Mouse (Mus musculus) brain, embryonic 14.5 days (tissue): Measurements from ENCODE around the gene Mapk11. TPM values are rescaled to one million over a fixed set of nuclear protein-coding genes. Genes with fewer than 3 reads are reported as not detected.

ENCODE experiments used
- DNase-seq: peaks from one replicate; pipeline ENCODE4 v3.0.0-alpha.2; 2011; ENCODE audit warnings: low read depth
- CTCF ChIP-seq: fragments of 200-500 bp; IDR thresholded peaks from 2 replicates; pipeline ENCODE4 v1.5.1; 2012; ENCODE audit warnings: inconsistent platforms, mild to moderate bottlenecking, moderate library complexity, borderline replicate concordance; ENCODE audit not compliant: insufficient read depth, insufficient read length; ENCODE audit errors: extremely low read depth
- POLR2A ChIP-seq: fragments of 200-500 bp; IDR thresholded peaks from 2 replicates; pipeline ENCODE4 v1.6.1; 2012; ENCODE audit warnings: mild to moderate bottlenecking, inconsistent platforms, borderline replicate concordance; ENCODE audit not compliant: poor library complexity, insufficient read depth, insufficient read length, severe bottlenecking; ENCODE audit errors: extremely low read depth
- polyA plus RNA-seq: library from polyadenylated mRNA; depleted of rRNA; stranded (reverse); fragments of >200 nt; gene quantifications from 2 replicates; pipeline ENCODE4 v1.2.3, GENCODE M21; 2012; rRNA removed

The Mapk11 gene
- polyA plus RNA-seq, 1 experiment: 61.9 TPM

DNA sequence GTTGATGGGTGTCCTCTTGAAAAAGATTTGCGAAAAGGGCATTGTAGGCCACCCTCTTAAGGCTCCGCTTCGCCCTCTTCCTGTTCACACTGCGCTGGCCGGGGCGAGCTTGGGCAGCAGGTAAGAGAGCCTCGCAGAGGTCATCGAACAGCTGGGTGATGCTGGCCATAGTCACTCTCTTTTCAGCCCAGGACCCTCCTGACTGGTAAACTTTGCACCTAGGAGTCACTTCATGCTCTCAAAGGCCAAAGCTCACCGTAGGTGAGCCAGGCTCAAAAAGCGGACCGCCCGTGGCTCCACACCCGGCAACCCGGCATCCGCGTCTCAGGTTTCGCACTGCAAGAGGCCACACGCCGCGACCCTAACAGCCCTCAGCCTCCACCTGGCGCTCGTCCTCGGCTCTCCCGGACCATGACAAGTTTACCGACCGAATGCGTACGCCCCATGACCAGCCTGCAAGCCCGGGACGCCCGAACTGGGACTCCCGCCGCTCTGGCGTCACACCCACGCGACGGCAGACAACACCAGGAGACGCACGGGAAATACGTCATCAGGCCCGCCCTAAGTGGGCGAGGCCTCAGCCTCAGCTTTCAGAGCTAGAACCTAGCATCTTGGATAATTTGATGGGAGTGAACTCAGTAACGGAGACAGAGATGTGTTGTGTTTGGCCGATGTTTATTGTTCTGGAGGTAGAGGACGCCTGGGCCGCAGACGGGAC is 26.6 kb downstream of the Mapk11 start, which contains the start of gene Tubgcp6:
Gene Tubgcp6 (minus strand): TSS at position 464 of the 718 bp plus-strand sequence.
- DNase-seq: peak; percentile 98
- peak; percentile 55; the same call in 1 of the 2 replicates for TF ChIP-seq POLR2A
- TF ChIP-seq CTCF: no peak

GRCm38 (mm10) chr15:89118007-89118406 is 31.4 kb downstream of the Mapk11 start:
- TF ChIP-seq POLR2A: no peak
- peak; percentile 30; the same call in 1 of the 2 replicates for TF ChIP-seq CTCF
- DNase-seq: peak; percentile 31

DNA sequence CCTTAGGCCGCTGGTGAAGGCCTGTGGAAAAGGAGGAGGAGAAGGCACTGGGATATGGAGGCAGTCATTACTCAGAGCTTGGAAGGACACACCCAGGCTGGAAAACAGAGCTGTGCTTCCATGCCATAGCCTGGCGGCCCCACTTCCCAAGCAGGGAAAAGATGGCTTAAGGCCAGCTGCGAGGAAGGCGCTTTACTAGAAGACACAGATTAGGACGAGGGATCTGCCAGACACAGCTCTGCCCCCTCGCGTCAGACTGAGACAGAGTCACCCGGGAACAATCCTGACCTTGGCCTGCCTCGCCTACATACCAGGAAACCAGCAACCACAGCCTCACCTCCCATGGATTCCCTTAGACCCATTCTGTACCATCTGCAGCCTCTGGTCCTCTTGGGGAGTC is 39.3 kb downstream of the Mapk11 start:
- no peak for DNase-seq
- TF ChIP-seq CTCF: no peak
- TF ChIP-seq POLR2A: no peak

- no peak for DNase-seq
Measured at GRCm38 (mm10) chr15:89106976-89107375, 42.5 kb downstream of the Mapk11 start.

DNA sequence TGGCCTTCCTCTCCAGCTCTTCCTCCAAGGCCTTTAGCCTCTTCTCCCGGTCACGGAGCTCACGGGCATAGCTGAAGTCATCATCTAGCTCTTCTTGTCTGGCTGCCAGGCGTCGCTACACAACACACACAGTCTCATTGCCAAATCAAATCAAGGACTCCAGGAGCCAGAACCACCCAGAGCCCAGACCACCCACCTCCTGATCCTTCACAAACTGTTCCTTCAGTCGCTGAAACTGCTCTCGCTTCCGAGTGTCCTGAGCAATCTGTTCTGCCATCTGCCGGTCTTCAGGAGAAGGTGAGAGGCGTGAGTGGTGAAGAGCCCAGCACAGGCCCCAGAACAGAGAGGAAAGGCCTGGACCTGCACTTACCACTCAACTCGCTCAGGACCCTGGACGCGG is 43.4 kb downstream of the Mapk11 start:
- DNase-seq: no peak
- TF ChIP-seq CTCF (no peak), POLR2A (no peak)

More at GRCm38 (mm10) chr15:89106976-89107375, 42.5 kb downstream of the Mapk11 start:
- TF ChIP-seq POLR2A: no peak
- TF ChIP-seq CTCF: no peak

GRCm38 (mm10) chr15:89104425-89104824 is 45.0 kb downstream of the Mapk11 start:
- TF ChIP-seq POLR2A: no peak
- no peak for TF ChIP-seq CTCF
- DNase-seq: no peak

GRCm38 (mm10) chr15:89103921-89104320 is 45.5 kb downstream of the Mapk11 start:
- no peak for DNase-seq
- no peak for TF ChIP-seq POLR2A
- no peak for TF ChIP-seq CTCF

GRCm38 (mm10) chr15:89102646-89103045 is 46.8 kb downstream of the Mapk11 start:
- DNase-seq: no peak
- TF ChIP-seq CTCF (no peak), POLR2A (no peak)

GRCm38 (mm10) chr15:89100823-89101222 is 48.6 kb downstream of the Mapk11 start:
- no peak for DNase-seq
- TF ChIP-seq POLR2A: no peak
- no peak for TF ChIP-seq CTCF

- TF ChIP-seq POLR2A (no peak), CTCF (no peak)
- no peak for DNase-seq
Measured at GRCm38 (mm10) chr15:89098616-89099015, 50.8 kb downstream of the Mapk11 start.

DNA sequence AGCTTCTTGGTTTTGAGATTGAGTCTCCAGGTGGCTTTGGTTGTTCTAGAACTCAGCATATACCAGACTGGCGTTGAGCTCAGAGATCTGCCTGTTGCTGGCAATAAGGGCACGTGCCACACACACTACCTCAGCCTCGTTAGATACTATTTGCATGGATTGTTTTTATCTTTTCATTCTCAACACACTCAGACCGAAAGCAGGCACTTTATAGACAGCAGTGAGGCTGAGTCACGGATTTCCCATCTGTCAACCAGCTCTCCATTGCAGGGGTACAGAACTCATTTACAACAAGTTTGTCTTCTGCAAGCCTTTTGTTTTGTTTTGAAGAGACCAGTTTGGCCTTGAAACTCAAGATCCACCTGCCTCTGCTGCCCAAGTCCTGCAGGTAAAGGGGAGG is 52.0 kb downstream of the Mapk11 start:
- no peak for DNase-seq
- TF ChIP-seq POLR2A (no peak), CTCF (no peak)

Other genes with a start within 250 kb of the Mapk11 start
- 0.25 and 0.26 TPM in 2 replicates for gene Ttll8, start 195.2 kb downstream of the Mapk11 start, polyA plus RNA-seq
- gene Mlc1, start 170.6 kb downstream of the Mapk11 start, polyA plus RNA-seq: 15.1 and 20.5 TPM in 2 replicates
- gene Mov10l1, start 166.7 kb downstream of the Mapk11 start, polyA plus RNA-seq: not detected in 2 replicates
- gene Panx2, start 89.9 kb downstream of the Mapk11 start, polyA plus RNA-seq: 14.7 and 24.0 TPM in 2 replicates
- 36.0 and 40.8 TPM in 2 replicates for gene Trabd, start 74.5 kb downstream of the Mapk11 start, polyA plus RNA-seq
- gene Selenoo, start 60.5 kb downstream of the Mapk11 start, polyA plus RNA-seq: 37.9 and 50.7 TPM in 2 replicates
- 45.9 and 50.3 TPM in 2 replicates for gene Tubgcp6, start 26.5 kb downstream of the Mapk11 start, polyA plus RNA-seq
- 33.1 and 58.3 TPM in 2 replicates for gene Hdac10, start 20.9 kb downstream of the Mapk11 start, polyA plus RNA-seq
- 12.8 and 15.5 TPM in 2 replicates for gene Mapk12, start 8.9 kb downstream of the Mapk11 start, polyA plus RNA-seq
- gene Plxnb2, start 31.2 kb upstream of the Mapk11 start, polyA plus RNA-seq: 194 and 213 TPM in 2 replicates
- gene Dennd6b, start 46.9 kb upstream of the Mapk11 start, polyA plus RNA-seq: 134 and 196 TPM in 2 replicates
- gene Ppp6r2, start 61.9 kb upstream of the Mapk11 start, polyA plus RNA-seq: 129 and 168 TPM in 2 replicates
- 186 and 229 TPM in 2 replicates for gene Sbf1, start 165.7 kb upstream of the Mapk11 start, polyA plus RNA-seq
- 0.11 TPM in 1 of 2 replicates, not detected in the other for gene Adm2, start 173.1 kb upstream of the Mapk11 start, polyA plus RNA-seq
- gene Miox, start 184.8 kb upstream of the Mapk11 start, polyA plus RNA-seq: not detected in 2 replicates
- gene Lmf2, start 206.0 kb upstream of the Mapk11 start, polyA plus RNA-seq: 26.5 and 32.5 TPM in 2 replicates
- gene Ncaph2, start 206.1 kb upstream of the Mapk11 start, polyA plus RNA-seq: 126 and 172 TPM in 2 replicates
- gene Sco2, start 224.2 kb upstream of the Mapk11 start, polyA plus RNA-seq: 30.7 and 37.2 TPM in 2 replicates
- 3.8 and 4.6 TPM in 2 replicates for gene Tymp, start 227.4 kb upstream of the Mapk11 start, polyA plus RNA-seq
- 2.4 and 3.2 TPM in 2 replicates for gene Odf3b, start 229.7 kb upstream of the Mapk11 start, polyA plus RNA-seq
- gene Klhdc7b, start 235.3 kb upstream of the Mapk11 start, polyA plus RNA-seq: 0.01 TPM in 1 of 2 replicates, not detected in the other